Mouse (Mus musculus): ENCODE data around the gene Hlcs.

Hlcs gene

DNA sequence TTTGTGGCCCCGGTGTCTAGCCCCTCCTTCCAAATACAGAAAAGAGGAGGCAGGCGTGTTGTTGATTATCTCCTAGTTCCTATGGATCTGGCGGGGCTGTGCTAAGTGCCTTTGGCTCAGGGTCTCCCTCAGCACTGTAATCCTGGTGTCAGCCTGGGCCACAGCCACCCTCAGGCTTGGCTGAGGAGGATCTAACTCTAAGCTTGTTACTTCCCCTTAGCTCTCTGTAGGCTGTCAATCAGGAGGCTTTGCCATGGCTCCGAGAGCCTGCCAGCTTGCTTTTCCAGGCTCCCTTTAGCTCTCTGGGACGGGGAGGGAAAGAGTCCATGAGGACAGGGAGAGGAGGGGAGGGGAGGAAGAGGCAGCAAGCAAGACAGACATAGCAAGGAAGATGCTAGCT, 148.4 kb downstream of the Hlcs start:
- in situ Hi-C loops (cut with MseI, MboI), result no loop called here

DNA sequence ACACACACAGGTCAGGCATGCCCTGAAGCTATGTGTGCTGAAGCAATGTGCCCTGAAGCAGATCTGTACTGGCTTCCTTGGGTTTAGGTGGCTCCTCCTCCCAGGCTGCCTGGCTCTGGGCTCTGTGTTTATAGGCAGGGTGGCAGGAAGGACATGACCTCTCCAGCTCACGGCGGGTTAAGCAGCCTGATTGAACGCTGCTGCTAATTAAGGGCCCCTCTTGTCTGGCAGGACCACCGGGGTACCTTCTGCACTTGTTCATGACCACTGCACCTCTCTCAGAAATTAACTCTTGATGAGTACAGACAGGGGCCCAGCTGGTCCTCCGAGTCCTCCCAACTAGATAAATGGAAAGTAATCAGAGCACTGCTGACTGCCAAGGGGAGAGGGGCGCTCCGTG, 149.1 kb downstream of the Hlcs start:
- in situ Hi-C loops (cut with MseI, MboI), result no loop called here

DNA sequence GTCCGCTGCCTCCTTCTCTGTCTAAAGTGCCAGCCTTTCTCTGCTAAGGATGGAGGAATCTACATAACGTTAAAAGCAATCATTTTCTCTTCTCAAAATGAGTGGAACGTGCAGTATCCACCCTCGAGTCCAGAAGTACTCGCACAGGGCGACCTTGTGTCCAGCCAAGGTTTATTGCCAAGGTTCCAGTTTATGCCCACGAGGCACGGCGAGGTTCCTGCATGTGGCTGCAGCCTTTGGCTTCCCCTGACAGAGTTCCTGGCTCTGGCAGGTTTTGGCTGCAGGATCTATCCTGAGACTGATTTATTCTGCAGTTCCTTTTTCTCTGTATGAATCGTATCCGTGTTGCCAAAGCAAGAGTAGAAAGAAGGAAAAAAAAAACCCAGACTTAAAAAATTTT, 150.3 kb downstream of the Hlcs start:
- in situ Hi-C loops (cut with MseI, MboI), result no loop called here

DNA sequence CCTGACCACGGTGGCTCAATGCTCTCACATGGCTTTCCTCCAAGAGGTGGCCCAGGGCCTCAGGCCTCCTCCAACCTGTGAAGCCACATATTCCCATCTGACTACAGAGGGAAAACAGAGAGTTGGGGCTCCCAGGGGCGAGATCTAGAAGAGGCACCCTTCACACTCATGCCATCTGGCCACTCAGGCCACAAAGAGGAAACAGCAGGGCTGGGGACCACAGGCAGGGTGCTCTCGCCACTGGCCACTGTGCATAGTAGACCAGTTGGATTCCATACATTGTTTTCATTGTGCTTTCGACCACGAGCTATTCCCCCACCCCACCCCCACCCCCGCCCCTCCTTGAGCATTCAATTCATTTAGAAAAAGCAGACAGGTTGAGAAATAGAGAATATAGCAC, 151.4 kb downstream of the Hlcs start:
- in situ Hi-C loops (cut with MseI, MboI), result no loop called here

DNA sequence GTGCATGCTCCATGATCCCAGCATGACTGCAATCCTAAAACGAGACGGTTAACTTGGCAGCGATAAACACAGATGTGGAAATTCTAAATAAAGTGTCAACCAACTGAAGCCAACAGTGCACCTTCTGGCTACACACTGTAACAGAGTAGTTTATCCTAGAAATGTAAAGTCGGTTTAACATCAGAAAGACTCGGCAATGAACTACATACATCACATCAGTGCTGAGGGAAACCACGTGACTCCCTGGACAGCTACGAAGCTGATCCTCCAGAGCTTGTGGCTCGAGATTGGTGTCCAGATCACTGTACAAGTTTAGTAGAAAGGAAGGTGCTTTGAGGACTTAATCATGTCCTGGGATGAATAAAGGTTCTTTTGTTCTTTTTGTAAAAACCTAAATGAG, 155.6 kb downstream of the Hlcs start:
- in situ Hi-C loops (cut with MseI, MboI), result no loop called here

DNA sequence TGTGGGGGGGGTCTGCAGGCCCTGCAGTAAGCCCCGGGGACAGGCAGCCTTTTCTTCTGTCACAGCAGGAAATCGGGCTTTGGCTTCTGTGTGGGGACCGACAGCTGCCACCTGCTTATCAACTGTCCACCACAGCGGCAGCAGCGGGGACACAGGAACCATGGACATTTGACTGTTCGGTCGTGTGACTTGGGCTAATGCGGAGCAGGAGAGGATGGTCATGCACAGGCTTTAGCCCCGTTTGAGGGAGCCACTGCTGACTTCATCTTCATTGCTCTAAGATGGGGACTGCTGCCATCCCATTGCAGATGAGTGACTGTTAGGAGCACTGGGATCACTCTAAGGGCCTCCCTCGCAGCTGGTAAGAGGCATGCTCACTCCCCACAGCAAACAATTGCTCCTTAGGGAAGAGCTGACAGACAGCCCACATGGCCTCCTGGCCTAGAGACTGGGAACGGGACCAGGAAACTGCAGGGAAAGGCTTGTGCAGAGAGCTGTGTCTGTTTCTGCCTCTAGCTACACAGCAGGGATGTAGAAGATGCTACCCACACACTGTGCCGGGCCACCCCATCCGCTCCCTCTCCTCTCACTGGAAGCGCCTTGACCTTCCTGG, 158.2 kb downstream of the Hlcs start:
- in situ Hi-C loops (cut with MseI, MboI), result no loop called here

DNA sequence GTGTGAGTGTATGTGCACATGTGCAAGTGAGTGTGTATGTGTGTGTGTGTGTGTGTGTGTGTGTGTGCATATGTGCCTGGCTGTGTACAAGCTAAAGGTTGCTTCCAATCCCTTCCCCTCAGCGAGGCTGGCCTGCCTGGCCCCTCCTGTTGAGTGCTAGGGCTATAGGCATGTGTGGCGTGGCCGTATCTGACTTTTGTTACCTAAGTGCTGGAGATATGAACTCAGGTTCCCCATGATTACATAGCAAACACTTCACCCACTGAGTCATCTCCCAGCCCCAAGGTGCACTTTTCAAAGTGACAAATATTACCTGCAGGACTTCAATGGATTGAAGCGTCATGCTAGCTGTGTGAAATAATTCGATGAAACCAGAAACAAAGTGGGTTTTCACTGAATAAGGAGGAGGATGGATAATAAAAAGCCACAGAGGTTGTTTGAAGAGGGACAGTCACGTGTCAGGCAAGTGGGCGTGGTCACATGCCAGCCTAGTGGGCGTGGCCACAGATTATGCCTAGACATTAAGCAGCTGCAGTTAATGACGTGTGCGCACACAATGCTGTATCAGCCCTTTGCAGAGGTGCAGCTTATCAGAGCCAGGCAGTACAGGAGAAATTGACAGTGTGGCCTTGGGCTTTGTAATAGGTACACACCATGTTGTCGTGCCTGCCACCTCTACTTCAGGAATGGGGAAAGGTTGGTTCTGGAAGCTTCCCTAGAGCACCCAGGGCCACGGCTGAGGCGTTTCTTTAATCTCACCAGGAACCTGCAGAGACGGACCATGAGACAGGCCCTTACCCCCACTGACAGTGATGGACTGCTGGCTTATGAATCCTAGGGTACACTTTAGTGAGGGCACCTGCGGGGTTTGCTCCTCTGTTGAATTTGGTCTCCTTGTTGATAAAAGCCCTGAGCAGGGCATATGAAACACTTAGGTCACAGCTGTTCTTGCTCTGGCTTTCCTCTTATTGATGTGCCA, 163.0 kb downstream of the Hlcs start:
- in situ Hi-C loops (cut with MseI, MboI), result no loop called here

DNA sequence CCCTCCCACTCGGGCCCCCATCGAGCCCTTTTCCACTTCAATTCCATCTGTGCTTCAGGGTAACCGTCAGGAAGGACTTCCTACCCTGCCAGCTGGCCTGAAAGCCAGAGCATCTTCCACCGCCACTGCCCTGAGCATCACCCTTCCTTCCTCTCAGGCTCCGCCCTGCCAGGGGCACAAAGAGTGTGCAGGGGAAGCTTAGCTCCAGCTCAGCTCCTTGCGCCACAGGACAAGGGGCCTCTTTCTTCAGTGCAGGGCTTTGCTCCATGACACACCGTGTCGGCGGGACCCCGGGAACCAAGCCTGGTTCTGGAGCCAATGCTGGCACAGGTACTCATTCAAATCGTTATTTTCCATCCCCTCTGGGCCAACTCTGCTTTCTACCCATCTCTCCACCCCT, 165.2 kb downstream of the Hlcs start:
- in situ Hi-C loops (cut with MseI, MboI), result no loop called here

DNA sequence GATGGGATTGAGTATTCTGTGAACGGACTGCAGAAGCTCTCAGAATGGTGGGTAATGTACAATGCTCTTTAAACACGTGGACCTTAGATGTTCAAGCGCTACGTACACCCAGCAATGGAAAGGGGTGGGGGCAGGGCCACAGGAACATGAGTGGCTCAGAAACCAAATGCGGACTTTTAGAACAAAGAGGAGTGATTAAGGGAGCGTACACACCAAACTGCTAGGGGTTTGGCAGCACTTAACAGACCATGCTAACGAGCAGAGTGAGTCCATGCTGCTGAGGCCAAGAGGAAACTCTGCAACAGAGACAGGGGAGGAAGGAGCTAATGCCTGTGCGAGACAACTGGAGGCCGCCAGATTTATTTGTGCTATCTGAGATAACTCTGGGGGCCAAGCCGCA, 170.0 kb downstream of the Hlcs start:
- in situ Hi-C loops (cut with MseI, MboI), result no loop called here

DNA sequence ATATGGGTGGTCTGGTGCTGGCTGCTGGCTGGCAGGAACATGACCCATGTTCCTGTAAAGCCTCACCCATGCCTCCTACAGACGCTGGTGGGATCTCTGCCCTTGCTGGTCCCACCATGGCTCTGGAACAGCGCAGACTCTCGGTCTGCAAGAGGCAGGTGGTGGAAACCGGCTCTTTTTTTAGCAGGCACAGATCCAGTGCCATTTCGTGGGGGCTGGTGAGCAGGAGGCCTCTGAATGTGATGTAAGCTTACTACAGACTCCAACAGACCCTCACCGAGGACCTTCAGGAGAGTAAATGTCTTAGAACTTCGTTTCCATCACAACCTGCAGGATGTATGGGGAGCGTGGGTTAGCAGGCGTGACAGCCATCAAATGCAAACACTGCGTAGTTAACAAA, 172.6 kb downstream of the Hlcs start:
- in situ Hi-C loops (cut with MseI, MboI), result no loop called here

DNA sequence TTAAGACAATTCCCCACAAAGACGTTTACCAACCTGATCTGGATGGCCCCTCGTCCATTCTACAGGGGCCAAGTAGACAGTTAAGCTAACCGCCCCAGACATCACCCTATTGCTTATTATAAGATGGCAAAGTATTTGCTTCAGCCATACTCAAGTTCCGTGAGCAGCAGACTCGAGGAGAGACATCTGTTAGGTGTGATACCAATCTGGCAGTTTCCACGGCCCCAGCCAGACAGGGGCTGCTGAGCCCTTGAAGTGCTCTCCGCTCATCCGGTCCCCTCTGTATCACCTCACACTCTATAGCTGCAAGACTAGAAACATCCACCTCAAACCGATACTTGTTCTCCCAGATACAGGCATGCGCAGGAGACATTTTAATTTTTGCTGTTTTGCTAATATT, 179.2 kb downstream of the Hlcs start:
- in situ Hi-C loops (cut with MseI, MboI), result no loop called here

DNA sequence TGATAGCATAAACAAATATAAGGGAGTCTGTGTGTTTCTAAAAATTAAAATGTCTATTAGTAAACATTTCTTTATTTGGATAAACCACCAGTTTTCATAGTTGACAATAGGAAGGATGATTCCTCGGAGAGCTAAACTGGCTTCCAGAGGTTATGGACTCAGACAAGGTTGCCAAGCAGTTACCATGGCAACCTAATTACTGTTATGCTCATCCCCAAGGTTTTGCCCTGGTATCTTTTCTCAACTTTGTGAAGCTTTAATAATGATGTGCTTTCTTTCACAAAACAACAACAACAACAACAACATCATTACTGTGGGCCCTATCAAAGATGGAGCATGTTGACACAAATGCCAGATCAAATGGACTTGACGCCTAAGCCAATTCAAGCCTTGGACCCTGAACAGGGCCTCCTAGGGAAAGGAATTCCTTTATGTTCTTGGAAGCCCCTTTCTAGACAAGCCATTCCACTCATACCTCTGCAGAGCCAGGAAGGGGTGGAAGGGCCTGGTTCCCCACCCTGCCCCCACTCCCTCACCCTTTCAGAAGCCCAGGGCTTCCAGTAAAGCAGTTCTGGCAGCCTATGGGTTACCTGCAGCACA, 185.0 kb downstream of the Hlcs start:
- in situ Hi-C loops (cut with MseI, MboI), result no loop called here

DNA sequence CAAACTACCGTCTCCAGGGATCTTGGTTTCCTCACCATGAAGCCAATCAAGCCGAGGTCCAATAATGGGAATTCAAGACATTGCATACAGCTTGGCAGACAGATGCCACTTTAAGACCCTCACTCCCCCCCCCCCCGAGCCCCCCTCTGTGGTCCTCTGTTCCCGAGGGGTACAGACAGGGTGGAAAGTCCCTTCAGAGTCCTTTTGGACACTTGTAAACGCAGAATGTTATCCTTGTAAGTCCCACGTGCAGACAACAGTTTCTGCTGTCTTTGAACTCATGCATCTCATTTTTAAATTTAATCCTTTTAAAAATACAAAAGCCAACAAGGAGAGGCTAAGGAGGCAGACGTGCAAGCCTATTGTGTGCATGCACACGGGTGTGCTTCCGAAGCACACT, 187.2 kb downstream of the Hlcs start:
- in situ Hi-C loops (cut with MseI, MboI), result no loop called here

DNA sequence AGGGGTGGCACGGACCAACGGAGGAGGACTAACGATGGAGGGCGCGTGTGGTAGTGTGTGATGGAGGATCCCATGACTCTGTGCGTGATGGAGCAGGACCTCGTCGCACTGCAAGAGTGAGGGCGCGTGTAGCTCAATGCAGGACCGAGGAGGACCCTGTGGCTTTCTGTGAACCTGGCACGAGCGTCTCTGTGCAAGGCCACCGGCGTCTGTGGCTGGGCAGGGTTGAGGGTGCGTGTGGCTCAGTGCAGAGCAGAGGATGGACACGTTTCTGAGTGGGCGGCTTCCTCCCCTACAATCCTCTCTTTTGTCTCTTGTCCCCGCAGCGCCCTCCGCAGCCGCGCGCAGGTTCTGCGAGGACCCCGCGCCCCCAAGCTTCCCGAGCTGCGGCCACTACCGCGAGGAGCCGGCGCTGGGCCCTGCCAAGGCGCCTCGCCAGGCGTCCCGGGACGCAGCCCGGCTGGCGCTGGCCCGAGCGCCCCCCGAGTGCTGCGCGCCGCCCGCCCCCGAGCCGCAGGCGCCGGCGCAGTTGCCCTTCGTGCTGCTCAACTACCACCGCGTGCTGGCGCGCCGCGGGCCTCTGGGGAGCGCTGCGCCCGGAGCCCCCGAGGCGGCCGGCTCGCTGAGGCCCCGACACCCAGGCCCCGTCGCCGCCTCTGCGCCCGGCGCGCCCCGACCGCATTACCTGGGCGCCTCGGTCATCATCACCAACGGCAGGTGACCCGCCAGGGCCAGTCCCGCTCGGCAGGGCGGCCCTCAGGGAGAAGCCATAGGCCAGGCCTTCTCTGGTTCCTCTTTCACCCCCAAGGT, 188.0 kb downstream of the Hlcs start:
- in situ Hi-C loops (cut with MseI, MboI), result no loop called here

DNA sequence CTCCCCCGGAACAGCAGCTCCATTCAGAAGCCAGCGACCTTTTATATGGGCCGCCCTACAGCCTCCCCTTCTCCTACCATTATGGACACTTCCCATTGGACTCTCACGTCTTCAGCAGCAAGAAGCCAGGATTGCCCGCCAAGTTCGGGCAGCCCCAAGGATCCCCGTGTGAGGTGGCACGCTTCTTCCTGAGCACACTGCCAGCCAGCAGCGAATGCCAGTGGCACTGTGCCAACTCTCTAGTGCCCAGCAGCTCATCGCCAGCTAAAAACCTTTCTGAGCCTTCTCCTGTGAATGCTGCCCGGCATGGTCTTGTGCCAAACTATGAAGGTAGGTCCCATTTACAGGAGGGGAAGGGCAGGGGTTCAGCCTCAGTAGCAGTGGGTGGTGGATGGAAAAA, 190.1 kb downstream of the Hlcs start:
- in situ Hi-C loops (cut with MseI, MboI), result no loop called here

DNA sequence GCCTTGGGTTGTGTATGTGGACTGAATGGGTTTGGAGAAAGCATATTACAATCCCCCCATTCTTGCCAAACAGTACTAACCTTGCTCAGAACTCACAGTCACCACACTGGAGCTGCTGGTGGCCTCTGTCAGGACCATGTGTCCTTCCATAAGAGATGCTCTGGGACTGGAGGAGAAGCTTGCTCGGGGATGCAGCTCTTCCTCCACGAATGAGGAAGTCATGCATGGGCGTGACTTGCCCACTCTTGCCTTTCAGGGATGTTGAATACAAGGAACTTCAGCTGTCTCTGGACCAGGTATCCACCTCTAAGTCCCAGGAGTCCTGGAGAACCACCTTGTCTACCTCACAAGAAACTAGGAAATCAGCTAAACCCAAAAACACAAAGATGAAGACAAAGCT, 191.0 kb downstream of the Hlcs start:
- in situ Hi-C loops (cut with MseI, MboI), result no loop called here

DNA sequence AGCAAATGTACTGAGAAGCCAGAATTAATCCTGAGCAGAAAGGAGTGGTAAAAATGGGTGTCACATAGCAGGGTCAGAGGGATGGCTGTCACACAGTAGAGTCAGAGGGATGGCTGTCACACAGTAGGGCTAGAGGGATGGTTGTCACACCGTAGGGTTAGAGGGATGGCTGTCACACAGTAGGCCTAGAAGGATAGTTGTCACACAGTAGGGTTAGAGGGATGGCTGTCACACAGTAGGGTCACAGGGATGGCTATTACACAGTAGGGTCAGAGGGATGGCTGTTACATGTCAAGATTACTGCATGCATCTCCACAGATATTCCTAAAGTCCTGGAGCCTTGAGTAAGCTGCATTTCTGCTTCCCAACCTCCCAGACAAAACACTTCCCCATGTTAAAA, 195.0 kb downstream of the Hlcs start:
- in situ Hi-C loops (cut with MseI, MboI), result no loop called here

DNA sequence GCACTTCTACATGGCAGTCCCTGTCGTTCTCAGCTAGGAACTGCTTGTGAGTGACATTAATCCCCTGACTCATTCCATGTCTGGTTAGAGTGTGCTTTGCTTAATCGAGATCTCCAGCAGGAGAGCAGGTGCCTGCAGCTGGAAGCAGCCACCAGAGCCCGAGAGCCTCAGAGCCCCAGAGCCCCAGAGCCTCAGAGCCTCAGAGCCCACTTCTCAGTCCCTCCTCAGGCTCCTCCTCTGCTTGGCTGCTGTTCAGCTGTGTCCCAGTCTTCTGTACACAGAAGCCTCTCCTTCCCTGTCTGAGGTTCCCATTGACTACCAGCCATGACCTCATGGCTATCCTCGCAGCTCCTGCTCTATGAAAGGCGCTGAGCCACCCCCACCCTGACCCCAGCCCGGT, 196.0 kb downstream of the Hlcs start:
- in situ Hi-C loops (cut with MseI, MboI), result no loop called here

DNA sequence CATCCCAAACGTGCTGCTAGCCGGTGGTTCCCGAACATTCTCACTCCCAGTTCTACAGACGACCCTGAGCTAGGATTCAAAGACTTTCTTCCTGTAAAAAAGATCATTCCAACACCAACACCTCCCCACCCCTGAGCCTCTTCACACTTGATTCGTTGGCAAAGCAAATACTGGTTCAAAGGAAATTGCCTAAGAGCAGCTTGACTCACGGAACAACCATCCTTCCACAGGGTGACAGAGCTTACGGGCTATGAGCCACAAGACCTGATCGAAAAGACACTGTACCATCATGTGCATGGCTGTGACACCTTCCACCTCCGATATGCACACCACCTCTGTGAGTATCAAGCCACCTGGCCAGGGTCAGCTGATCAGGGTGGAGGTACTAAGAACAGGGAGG, 198.7 kb downstream of the Hlcs start:
- in situ Hi-C loops (cut with MseI, MboI), result no loop called here

DNA sequence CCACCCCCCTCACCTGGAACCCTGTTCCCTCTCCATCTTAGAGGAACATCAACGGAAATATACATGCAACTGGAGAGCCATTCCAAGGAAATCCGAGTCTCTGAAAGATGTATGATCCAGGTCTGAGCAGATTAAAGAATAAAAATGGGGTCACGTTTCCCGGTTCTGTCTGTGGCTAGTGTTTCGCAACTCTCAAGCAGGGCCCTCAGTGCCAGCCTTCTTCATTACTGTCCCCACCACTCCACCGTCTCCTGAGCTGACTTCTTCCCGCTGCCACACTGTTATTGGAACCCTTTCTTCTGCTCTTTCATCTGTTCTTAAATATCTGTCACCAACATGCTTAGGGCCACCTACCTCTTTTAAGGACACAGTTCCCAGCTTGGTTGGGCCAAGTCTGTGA, 200.2 kb downstream of the Hlcs start:
- in situ Hi-C loops (cut with MseI, MboI), result no loop called here

DNA sequence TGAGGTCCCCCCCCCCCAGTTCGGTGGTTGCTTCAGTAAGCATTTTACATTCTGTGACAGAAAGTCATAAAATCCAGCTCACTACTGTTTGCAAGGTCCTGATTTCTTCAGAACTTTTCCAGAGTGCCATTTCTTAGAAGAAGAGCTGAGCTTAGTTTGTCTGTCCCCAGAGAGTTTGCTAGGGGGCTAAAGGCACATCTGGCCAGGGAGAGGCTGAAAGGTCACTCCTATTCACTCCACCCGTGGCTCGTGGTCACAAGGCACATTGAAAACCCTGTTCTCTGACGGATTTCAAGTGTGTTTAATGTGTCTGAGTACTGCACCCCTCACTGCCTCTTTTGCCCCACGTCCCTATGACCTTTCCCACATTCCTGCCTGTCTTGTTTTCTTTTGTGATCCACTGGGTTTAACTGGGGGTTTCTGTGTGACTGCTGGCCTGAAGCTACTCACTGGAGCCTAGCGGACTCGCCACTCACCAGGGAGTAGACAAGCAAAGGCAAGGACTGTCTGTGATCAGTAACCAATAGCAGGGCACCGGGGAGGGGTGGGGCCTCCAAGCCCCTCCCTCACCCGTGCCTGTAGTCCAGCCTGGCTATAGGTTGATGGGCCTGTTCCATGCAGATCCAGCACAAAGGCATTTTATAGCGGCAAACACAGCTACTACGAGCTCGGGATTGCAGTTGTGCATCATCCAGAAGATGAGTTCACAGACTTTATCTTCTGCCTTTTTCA, 215.5 kb downstream of the Hlcs start:
- in situ Hi-C loops (cut with MseI, MboI), result no loop called here

Data from mouse trophoblast stem cell (cell line).